Mouse (Mus musculus) E14TG2a.4 (cell line): ENCODE results near the gene Apopt1.

ENCODE experiments used
- CTCF ChIP-seq: conservative IDR thresholded peaks from 2 replicates; pipeline ENCODE4 v1.5.1; 2014; ENCODE audit warnings: low read length
- NANOG ChIP-seq: IDR thresholded peaks from 2 replicates; pipeline ENCODE4 v1.6.1; 2014; ENCODE audit warnings: borderline replicate concordance, low read length, mixed read lengths
- POU5F1 ChIP-seq: IDR thresholded peaks from 2 replicates; pipeline ENCODE4 v1.6.1; 2014; ENCODE audit warnings: low read length, borderline replicate concordance

DNA sequence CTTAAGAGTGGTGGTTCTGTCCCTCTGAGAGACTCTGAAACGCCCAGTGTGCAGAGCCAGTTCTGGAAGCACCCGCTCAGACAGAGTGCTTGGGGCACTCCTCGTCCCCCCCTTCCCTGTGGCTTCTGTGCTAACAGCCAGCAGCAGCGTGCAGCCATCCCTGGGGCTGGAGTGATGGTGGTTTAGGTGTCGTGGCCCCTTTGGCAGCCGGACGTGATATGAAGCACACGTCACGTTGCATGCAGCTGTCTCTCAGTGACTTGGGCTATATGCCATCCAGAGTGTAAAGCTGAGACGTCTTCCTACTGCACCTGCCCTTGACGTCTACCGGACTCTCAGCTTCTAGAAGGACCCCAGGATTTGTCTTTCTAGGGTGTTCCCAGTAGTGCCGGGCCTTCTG, 85.4 kb downstream of the Apopt1 start:
- TF ChIP-seq CTCF (no peak), POU5F1 (no peak), NANOG (no peak)
